Mouse (Mus musculus) lung, embryonic 14.5 days (tissue): ENCODE measurements at regions not wholly inside any gene's neighbourhood (a gene's known extent, or its start where the extent isn't known, plus 50 kb on each side); places are given as distances from the start of the nearest gene placed in this dataset.
A peak's percentile ranks its signal among the peaks of the same experiment; 100 is the strongest.

Experiments
- ATAC-seq: fragments of 200-750 bp; cut with Nextera tagmentation; 2 replicates; pipeline ENCODE4 v1.8.0; 2017; ENCODE audit warnings: mild to moderate bottlenecking, moderate TSS enrichment, moderate library complexity; ENCODE audit not compliant: insufficient read depth
- DNase-seq: peaks from one replicate; pipeline ENCODE4 v3.0.0-alpha.2; 2015
- H3K27ac ChIP-seq: fragments of 300-500 bp; sonication (generic); 2 replicates; pipeline ENCODE4 v1.5.1; 2014; ENCODE audit warnings: low read depth, mild to moderate bottlenecking, moderate library complexity
- H3K27me3 ChIP-seq: fragments of 300-500 bp; sonication (generic); 2 replicates; pipeline ENCODE4 v1.6.1; 2014; ENCODE audit warnings: low read length, control low read depth; ENCODE audit not compliant: insufficient read depth
- H3K36me3 ChIP-seq: fragments of 300-500 bp; sonication (generic); 2 replicates; pipeline ENCODE4 v1.6.1; 2014; ENCODE audit warnings: control low read depth; ENCODE audit not compliant: insufficient read depth
- H3K4me1 ChIP-seq: fragments of 300-500 bp; sonication (generic); 2 replicates; pipeline ENCODE4 v1.6.1; 2014; ENCODE audit warnings: antibody characterized with exemption, control low read depth; ENCODE audit not compliant: insufficient read depth
- H3K4me2 ChIP-seq: fragments of 300-500 bp; sonication (generic); 2 replicates; pipeline ENCODE4 v1.6.1; 2014; ENCODE audit warnings: mild to moderate bottlenecking
- H3K4me3 ChIP-seq: fragments of 300-500 bp; sonication (generic); 2 replicates; pipeline ENCODE4 v1.5.1; 2014; ENCODE audit warnings: low read depth, low read length
- H3K9ac ChIP-seq: fragments of 300-500 bp; sonication (generic); 2 replicates; pipeline ENCODE4 v1.6.1; 2014
- H3K9me3 ChIP-seq: fragments of 300-500 bp; sonication (generic); 2 replicates; pipeline ENCODE4 v1.6.1; 2016; ENCODE audit warnings: low read depth, low read length, control low read depth
- CTCF ChIP-seq: IDR thresholded peaks from 2 replicates; pipeline ENCODE4 v1.5.1; 2016; ENCODE audit warnings: antibody characterized with exemption, low read depth
- WGBS: fragments of 180-500 bp; shearing (Covaris S2); extraction: QIAGEN DNeasy Blood & Tissue Kit; methylation state at CpG from one replicate; pipeline ENCODE4 v1.1.7; 2014; 5-methylcytosine and 5-hydroxymethylcytosine counted together

- DNase-seq: no peak
- Histone ChIP-seq H3K36me3 (no peaks in the 10 kb centered on the region), H3K9ac (no peak overlapping the region), H3K4me2 (no peak overlapping the region), H3K4me1 (no peaks in the 10 kb centered on the region), H3K4me3 (no peak overlapping the region), H3K27ac (no peak overlapping the region), H3K9me3 (no peaks in the 10 kb centered on the region; the same call in 1 of the 2 replicates), H3K27me3 (no peaks in the 10 kb centered on the region)
- no peak for TF ChIP-seq CTCF
- WGBS: 84% methylated on average over 7 of the region's 7 CpGs
- no peak for ATAC-seq
Observed at GRCm38 (mm10) chr13:44453131-44453530, 276.1 kb upstream of the Jarid2 start.

DNA sequence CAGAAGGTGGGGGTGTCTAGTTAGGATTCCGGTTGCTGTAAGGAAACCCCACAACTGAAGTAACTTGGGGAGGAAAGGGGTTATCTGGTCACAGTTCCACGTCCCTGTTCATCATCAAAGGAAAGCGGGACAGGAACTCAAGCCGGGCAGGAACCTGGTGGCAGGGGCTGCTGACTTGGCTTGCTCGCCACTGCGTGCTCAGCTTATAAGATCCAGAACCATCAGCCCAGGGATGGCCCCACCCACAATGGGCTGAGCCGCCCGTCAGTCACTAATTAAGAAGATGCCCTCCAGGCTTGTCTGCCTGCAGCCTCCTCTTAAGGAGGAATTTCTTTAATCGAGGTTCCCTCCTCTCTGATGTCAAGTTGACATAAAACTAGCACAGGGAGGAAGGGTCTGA is 275.1 kb upstream of the Jarid2 start:
- peak; percentile 13 for DNase-seq
- no peak overlapping the region for H3K9ac ChIP-seq
- no peak overlapping the region for H3K27ac ChIP-seq
- H3K4me2 ChIP-seq: no peak overlapping the region
- ATAC-seq: no peak
- H3K27me3 ChIP-seq: no peaks in the 10 kb centered on the region
- H3K4me3 ChIP-seq: no peak overlapping the region
- 64% methylated on average over 9 of the region's 9 CpGs for WGBS
- no peaks in the 10 kb centered on the region for H3K9me3 ChIP-seq
- no peaks in the 10 kb centered on the region for H3K36me3 ChIP-seq
- H3K4me1 ChIP-seq: no peaks in the 10 kb centered on the region
- no peak for TF ChIP-seq CTCF

GRCm38 (mm10) chr13:44455193-44455592 is 274.1 kb upstream of the Jarid2 start:
- ATAC-seq: peak; percentile 60; the same call in 1 of the 2 replicates
- Histone ChIP-seq H3K9ac (no peak overlapping the region), H3K4me2 (no peak overlapping the region), H3K36me3 (no peaks in the 10 kb centered on the region), H3K4me3 (no peak overlapping the region), H3K27me3 (no peaks in the 10 kb centered on the region), H3K4me1 (no peaks in the 10 kb centered on the region), H3K27ac (no peak overlapping the region), H3K9me3 (no peaks in the 10 kb centered on the region)
- TF ChIP-seq CTCF: no peak
- peak; percentile 40 for DNase-seq
- 56% methylated on average over 5 of the region's 5 CpGs for WGBS

- no peaks in the 10 kb centered on the region for H3K9me3 ChIP-seq
- no peak overlapping the region for H3K9ac ChIP-seq
- H3K4me3 ChIP-seq: no peak overlapping the region
- no peaks in the 10 kb centered on the region for H3K27me3 ChIP-seq
- no peak for DNase-seq
- no peak overlapping the region for H3K4me2 ChIP-seq
- TF ChIP-seq CTCF: no peak
- H3K4me1 ChIP-seq: no peaks in the 10 kb centered on the region
- 73% methylated on average over 3 of the region's 3 CpGs for WGBS
- H3K27ac ChIP-seq: no peak overlapping the region
- H3K36me3 ChIP-seq: no peaks in the 10 kb centered on the region
- no peak for ATAC-seq
Observed at GRCm38 (mm10) chr13:44458744-44459143, 270.5 kb upstream of the Jarid2 start.

DNA sequence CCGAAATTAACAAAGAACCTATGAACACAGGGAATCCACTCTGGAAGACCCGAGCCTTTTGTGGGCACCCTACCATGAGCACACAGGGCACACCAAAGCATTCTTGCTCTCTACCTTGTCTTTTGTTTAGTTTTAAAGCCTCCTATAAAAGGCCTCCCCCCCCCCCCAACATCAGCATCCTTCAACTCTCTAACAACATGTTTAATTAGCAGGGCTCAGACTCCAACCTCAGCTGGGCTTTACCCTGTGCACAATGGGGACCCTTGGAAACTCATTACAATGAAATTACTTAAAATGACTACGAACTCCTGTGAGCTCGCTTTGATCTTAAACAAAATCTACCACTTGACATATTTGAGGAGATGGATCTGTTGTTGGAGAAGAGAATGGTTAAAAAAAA is 270.1 kb upstream of the Jarid2 start:
- no peaks in the 10 kb centered on the region for H3K4me1 ChIP-seq
- no peak overlapping the region for H3K9ac ChIP-seq
- 74% methylated on average over 4 of the region's 4 CpGs for WGBS

DNA sequence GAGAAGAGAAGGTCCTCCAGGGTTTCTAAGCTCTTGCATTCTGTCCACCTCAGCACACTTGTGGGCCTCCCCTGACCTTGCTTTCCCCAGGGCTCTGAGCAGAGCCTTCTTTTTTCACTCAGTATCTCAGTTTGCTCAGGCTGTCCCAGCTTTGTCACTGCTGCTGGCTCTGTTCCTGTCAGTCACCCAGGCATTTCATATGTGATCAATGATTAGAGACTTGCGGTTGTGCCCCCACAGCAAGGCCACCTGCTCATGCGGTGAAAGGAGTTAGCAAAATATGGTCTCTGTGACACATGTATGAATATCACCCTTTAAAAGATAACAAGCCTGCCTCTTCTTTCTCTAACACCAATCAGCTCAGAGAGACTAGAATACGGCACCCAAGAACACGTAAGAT is 265.6 kb upstream of the Jarid2 start:
- Histone ChIP-seq H3K27ac (no peak overlapping the region), H3K9me3 (no peaks in the 10 kb centered on the region), H3K36me3 (no peaks in the 10 kb centered on the region), H3K4me2 (no peak overlapping the region), H3K27me3 (no peaks in the 10 kb centered on the region), H3K9ac (no peak overlapping the region), H3K4me3 (no peak overlapping the region), H3K4me1 (no peaks in the 10 kb centered on the region)
- no peak for DNase-seq
- TF ChIP-seq CTCF: no peak
- no peak for ATAC-seq
- WGBS: 89% methylated on average over 4 of the region's 4 CpGs

More for the DNA sequence above, 270.1 kb upstream of the Jarid2 start:
- ATAC-seq (no peak), DNase-seq (no peak)
- H3K36me3 ChIP-seq: no peaks in the 10 kb centered on the region
- no peak overlapping the region for H3K4me2 ChIP-seq
- no peaks in the 10 kb centered on the region for H3K9me3 ChIP-seq
- H3K27ac ChIP-seq: no peak overlapping the region
- H3K27me3 ChIP-seq: no peaks in the 10 kb centered on the region
- no peak for TF ChIP-seq CTCF
- no peak overlapping the region for H3K4me3 ChIP-seq

DNA sequence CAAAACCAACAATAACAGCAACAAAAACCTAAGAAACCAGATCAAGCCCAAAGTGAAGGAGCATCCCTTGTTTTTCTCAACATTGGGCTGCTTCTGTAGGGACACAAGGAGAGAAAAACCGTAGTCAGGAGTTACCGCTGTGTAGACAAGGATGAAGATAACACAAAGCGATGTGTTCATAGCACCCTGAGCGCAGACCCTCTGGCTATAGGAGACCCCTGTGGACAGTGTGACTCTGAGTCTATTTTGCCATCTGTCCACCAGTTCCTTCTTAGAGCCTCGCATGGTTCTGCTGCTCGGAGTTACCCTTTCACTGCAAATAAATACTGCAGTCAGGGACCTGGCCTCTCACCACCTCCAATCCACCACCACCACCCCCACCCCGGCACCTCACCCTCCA is 263.7 kb upstream of the Jarid2 start:
- Histone ChIP-seq H3K27me3 (no peaks in the 10 kb centered on the region), H3K4me1 (no peaks in the 10 kb centered on the region), H3K27ac (no peak overlapping the region), H3K9me3 (no peaks in the 10 kb centered on the region), H3K4me2 (no peak overlapping the region), H3K36me3 (no peaks in the 10 kb centered on the region), H3K4me3 (no peak overlapping the region), H3K9ac (no peak overlapping the region)
- WGBS: 57% methylated on average over 7 of the region's 7 CpGs
- TF ChIP-seq CTCF: no peak
- ATAC-seq (no peak), DNase-seq (no peak)
